Comparison of ENCODE assay signal across 8 mouse cellular contexts in the genomic region with DNA sequence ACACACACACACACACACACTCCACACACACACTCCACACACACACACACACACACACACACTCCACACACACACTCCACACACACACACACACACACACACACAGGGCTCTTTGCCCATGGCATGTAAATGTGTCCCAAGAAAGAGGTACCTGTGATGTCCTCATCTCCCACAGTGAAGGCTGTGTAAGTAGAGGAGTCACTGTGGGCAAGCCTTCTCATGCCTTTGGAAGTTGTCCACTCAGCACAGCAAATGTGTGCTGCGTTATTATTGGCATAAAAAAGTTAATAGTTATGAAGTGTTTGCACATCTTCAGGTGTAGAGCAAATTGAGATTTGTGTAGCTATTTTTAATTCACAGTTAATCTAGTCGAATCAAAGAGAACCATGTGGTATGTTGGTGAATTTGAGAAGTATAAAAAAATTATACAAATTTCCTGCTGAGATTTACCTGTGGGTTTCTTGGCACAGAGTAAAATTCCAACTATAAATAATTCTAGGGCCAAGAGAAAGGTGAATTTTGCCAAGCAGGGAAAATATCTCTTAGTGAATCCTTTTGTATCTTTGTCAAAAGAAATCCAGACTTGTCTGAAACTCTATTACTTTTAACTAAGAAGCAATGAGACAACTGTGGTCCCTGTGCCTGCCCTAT.
"Had no signal": no experiment of that assay in that cellular context is flagged by ENCODE, and none has a peak within 500 bp of the region (broad histone marks: within the 10 kb centered on the region; RNA-seq: fewer than 3 reads in every experiment).

No protein-coding gene starts in this region.

- ATAC-seq: liver, embryonic 12.5 days; midbrain, embryonic 16.5 days had no signal

- DNase-seq: kidney, postnatal 36 days; layer of hippocampus, adult 9-11 months; layer of hippocampus, postnatal 36 days; lung, embryonic 14.5 days; right cerebral cortex, postnatal 14 days; thymus, postnatal 36 days had no signal
